Mouse (Mus musculus) brain, embryonic 18.5 days (tissue): ENCODE measurements around the gene Hspe1.
"Not testable (repeated sequence)": the region's sequence is repeated elsewhere in the genome, so short reads cannot be mapped to it uniquely, and the experiment has no call there.

Source experiments
- DNase-seq: peaks from one replicate; pipeline ENCODE4 v3.0.0-alpha.2; 2012; ENCODE audit warnings: low read depth, low spot score

Hspe1 gene

DNA sequence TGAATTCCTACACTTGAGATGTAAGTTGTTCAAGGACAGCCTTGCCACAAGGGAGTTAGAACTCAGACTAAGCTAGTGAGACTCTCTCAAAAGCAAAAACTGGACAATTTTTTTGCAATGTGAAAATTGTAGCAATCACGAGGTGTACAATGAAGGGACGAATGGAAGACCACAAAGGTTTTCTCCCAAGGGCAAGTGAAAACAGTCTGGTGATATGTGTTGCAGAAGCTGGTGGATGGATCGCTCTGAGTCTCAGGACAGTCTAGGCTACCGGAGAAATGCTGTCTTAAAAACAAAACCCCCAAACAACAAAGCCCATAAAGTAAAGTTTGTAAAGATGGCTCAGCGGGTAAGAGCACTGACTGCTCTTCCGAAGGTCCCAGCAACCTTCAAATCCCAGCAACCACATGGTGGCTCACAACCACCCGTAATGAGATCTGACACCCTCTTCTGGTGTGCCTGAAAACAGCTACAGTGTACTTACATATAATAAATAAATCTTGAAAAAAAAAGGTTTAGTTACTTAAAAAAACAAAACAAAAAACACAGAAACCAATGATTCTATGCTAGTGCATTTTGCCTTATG is 2.1 kb upstream of the Hspe1 start:
- DNase-seq = no peak

DNA sequence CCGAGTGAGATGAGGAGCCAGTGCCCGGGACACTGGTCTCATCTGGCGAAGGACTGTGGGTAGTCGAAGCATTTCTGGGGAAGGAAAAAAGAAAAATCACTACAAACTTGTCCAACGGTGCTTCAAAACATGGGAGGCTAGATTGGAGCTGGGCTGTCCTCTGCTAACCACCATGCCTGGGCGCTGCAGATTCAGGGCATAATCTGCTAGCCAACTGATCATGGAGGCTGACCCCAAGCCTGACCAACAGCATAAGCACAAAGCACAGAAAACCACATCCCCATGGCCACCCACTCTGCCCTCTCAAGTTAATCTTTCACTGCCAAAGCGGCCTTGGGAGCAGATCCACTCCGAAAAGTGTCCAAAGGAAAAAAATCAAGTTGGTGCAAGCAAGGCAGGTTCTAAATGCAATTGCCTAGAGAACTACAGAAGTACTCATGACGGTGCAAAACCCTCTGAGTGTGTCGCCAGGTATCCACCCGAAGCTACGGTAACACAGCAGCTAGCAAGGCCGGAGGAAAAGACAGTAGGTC is 998 bp upstream of the Hspe1 start:
- DNase-seq = no peak

DNA sequence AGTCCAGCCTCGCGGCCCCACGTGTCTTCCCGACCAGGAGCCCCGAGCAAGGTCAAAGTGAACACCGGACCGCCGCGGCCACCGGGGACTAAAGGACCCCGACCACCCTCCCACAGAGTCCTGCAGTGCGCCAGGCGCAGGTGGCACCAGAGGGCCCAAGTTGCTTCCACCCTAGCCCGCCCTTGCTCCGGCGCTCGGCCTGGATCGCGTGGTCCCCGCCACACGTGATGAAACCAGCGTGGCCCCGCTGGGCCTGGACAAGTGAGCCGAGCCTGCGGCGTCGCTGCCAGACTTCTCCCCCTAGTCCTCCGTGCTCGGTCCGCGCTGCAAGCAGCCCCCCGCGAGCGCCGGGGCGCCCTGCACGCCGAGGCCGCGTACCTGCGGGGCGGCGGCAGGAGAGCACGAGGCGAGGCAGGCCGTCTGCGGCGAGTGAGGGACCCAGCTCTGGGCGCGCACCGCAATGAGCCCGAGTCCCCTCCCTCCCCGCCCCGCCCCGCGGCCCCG is 479 bp upstream of the Hspe1 start:
- DNase-seq = no peak

DNA sequence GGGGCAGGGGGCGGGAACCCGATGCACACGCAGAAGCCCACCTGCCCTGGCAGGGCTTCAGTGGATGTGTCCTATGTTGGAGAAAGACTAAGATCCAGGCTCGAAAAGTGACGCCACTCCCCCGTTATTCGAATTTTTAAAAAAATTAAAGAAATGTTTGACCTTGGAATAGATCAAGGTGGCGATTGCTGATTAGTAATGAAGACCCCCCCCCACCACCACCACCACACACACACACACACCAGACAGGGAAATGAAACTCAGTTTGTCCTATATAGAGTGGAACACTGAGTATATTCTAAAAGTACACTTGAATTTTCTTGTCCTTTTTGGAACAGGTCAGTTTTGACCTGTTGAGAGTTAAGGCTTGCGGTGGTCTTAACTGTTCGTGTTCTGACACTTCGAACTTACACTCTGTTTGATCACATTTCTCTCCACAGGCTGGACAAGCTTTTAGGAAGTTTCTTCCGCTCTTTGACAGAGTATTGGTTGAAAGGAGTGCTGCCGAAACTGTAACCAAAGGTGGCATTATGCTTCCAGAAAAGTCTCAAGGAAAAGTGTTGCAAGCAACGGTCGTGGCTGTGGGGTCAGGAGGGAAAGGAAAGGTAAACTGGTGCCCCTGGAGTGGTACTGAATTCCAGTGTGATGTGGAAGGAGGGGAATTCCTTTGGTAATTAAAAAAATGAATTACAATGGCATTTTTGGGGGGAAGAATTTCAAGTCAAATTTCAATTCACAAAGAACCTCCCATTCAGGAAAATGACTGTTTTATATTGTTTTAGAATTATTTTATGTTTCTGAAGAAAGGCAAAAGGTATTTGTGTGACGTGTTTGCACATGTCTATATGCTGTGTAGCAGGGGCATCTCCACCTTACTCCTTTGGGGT is 922 bp downstream of the Hspe1 start:
- no peak for DNase-seq

DNA sequence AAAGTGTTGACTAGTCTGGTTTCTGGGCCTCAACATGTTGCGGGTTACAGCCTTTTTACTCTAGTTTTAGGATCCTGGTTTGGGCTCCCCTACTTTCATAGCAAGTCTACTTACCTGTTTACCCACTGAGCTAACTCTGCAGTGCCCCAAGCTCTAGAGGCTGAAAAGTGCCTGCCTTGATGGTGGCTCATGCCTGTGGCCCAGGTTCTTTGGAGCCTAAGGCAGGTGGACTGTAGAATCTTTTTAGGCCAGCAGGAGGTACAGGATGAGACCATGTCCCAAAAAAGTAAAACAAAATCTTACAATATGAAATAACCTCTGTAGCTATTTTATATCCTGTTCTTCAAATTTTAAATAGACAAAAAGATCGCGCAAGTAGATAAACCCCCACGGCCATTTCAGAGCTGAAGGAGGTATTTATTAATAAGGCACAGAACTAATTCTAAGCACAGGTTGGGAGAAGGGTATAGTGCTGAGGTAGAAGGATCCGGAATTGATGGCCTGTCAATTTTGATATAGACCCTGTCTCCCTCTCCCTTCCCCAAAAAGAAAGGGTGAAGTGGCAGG is 1.6 kb downstream of the Hspe1 start:
- no peak for DNase-seq

DNA sequence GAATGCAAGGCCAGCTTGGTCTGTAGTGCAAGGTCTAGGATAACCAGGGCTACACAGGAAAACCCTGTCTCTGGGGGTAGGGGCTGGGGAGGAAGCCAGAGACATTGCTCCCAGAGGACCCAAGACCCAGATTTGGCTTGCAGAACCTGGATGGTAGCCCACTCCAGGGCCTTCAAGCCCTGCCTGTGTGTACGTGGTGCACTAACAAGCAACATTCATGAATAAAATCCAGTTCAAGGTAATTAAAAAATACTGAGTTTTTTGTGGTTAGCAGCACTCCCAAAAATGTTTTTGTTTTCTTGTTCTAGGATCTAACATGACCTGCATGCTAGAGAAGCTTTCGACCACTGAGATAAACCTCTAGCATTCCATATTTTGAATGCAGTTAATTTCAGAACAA is 4.1 kb downstream of the Hspe1 start:
- no peak for DNase-seq

DNA sequence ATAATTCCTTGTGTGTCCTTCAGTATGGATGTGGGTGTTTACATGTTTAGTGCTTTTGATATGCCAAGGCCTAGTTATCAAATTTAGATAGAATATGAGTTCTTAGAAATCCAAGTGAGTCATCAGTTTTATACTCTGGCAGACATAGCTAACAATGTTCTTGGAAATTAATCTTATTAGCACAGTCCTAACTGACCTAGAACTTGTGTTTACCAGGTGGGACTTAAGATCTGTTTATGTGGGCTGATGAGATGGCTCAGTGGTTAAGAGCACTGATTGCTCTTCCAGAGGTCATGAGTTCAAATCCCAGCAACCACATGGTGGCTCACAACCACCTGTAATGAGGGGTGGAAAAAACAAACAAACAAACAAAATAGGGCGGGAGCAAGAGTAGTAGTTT is 4.5 kb downstream of the Hspe1 start:
- DNase-seq = no peak

DNA sequence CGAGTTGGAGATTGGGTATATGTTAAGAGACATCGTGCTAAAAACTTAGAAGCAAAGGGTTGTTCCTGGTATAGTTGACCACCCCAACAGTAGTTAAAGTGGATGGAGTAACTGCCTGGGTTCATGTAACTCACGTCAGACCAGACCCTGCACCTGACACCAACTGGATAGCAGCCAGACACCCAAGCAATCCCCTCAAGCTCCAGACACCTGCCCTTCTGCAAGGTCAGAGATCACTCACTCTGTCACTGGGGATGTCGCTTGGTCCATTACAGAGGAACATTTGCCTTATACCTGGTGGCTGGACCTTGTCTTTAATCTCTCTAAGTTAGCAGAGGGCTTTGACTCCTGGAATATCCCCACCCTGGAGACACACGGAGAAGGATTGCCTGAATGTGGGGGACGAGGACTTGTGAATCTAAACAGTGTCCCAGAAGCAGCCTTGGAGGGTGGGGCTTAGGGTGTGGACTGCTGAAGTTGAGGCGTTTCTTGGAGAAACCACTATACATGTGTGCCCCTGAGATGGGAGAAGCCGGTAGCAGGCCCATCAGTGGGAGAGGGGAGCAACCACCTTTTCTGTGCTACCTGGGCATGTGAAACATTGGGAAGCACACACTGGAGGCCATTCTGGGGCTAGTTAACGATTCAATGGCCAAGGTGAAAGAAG is 19.1 kb downstream of the Hspe1 start:
- no peak for DNase-seq

DNA sequence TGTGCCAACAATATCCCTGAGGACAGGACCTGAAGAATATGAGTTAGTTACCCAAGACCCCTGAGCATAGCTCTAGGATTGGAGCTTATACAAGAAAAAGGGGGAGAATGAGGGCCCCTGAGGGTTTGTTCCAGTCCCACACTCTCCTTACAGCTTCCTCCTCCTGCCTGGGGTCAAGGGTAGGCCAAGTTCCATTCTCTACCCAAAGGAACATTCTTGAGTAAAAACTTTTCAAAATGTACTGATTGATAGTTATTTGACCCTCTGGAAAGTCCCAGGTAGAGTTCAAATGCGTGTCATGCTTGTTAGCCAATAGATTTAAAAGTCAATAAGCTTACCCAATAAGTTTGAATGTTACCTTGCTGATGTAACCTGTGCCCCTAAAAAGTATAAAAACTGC is 19.7 kb downstream of the Hspe1 start:
- no peak for DNase-seq

DNA sequence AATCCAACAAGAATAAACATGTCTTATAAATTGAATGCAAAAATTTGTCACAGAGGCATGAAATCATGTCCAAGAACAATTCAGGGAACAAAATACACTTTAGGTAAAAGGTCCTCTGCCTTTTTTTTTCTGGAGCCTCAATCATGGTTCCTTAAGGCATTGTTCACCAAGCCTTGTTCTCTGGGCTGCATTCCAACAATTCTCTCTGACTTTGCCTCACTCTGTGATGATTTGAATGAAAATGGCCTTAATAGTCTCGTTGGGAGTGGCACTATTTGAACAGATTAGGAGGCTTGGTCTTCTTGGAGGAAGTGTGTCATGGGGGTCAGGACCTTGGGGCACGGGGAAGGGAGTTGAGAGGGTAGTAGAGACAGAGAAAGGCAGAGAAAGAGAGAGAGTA is 20.5 kb downstream of the Hspe1 start:
- DNase-seq = no peak

DNA sequence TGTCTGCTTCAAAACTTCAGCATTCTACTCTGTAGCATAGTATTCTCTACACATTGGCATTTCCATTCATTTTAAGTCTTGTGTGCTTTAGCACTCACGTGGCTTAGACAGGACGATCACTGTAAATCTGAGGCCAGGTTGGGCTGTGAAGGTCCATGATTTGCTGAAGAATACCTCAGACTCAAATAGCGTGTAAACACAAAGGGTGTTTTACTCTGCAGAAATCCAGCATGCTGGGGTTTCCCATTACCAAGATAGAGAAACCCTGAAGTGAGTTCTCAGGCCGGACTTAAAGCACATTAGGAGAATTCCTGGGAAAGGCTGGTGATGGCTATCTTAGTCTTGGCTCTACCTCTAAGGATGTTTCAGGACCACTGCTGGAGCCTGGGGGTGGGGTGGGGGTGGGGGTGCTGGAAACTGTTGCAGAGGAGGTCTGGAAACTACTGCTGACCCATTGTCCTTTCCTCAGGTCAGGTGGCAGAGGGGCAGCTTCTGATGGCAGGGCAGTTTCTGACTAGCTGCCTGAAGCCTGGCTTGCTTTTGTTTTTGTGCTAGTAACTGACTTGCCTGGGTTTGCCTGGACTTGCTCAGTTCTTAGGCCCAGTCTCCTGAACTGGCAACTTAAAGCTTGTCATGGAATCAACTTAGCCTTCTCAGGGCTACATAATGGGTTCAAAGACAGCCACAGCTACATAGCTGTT is 21.3 kb downstream of the Hspe1 start:
- DNase-seq = no peak

DNA sequence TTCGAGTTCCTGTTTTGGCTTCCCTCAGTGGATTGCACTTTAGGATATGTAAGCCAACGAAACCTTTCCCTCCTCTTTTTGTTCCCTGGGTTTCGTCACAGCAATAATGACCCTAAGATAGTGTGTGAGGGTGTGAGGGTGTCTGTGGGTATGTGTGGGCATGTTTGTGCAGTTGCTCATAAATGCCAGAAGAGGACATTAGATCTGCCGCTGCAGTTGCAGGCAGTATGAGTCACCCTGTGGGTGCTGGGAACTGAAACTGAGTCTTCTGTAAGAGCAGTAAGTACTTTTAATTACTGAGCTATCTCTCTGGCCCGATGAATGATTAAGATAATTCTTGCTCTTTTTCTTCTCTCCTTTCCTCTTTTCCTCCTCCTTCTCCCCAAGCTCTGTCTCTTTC is 35.1 kb downstream of the Hspe1 start:
- no peak for DNase-seq

DNA sequence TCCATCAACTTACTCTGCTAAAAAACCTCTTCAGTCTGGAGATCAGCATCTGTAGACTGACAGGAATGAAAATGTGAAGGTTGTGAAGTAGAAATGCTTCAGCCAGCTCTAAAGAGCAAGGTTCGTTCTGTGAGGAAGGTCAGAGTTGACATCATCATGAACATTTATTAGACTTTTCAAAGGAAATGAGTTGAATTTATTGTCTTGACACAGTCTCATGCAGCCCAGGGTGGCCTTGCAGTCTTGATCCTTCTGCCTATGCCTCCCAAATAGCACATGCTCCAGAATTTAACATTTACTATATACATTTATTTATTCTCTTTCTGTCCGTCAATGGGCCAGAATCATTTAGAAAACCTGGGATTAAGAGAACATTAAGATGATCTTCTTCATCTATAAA is 35.6 kb downstream of the Hspe1 start:
- DNase-seq = no peak

DNA sequence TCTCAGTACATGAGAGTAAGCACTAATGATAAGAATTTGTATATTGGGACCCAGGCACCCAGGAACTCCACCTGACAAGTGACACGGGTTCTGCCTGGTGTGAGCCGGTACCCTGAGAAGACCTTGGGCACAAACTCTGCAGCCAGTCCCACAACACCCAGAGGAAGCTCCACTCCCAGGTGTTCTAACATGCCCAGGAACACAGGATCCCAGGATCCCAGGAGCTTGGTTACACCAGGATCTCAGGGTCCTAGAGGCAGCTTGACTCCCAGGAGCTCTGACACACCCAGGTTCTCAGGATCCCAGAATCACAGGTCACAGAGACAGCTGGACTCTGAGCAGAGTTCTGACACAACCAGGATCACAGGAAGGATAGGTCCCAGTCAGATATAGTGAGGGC is 36.2 kb downstream of the Hspe1 start:
- not testable (repeated sequence) for DNase-seq

DNA sequence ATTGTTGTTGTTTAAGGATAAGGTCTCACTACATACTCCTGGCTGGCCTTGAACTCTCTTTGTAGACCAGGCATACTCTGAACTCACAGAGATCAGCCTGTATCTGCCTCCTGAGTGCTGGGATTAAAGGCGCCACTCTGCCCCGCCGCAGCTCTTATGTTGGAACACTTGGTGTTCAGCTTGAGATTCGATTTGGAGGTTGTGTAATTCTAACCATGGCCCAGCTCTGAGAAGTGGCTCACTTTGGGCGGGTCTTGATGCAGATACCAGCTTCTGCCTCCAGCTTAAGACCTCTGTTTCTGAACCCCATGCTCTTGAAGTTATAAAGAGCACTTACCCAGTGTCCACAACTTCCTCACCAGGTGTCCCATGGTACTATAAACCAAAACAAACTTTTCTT is 41.8 kb downstream of the Hspe1 start:
- no peak for DNase-seq

DNA sequence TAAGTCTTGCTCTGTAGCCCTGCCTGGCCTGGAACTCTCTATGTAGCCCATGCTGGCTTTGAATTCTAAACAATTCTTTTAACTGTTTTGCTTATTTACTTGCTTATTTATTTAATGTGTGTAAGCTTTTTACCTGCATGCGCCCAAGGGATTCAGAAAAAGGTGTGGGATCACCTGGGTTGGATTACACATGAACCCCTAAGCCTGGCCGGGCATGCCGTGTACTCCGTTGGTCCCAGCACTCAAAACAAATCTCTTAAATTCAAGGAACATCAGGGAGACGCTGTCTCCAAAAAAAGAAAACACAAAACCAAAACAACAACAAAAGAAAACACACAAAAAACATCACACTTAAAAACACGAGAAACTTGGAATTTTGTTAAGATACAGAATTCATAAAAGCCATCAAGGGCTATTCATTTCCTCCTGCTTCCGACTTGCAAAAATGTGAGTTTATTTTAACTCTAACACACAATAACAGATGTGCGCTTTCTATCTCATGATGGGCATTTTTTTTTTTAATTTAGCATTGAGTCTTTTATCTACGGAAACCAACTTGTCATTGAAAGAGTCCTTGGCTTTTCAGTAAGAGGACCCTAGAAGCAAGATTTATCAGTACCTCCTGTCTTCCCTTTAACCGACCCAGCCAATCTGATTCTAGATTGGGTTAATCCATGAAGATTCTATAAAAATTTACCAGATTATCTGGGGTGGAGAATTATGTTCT is 42.4 kb downstream of the Hspe1 start:
- no peak for DNase-seq

DNA sequence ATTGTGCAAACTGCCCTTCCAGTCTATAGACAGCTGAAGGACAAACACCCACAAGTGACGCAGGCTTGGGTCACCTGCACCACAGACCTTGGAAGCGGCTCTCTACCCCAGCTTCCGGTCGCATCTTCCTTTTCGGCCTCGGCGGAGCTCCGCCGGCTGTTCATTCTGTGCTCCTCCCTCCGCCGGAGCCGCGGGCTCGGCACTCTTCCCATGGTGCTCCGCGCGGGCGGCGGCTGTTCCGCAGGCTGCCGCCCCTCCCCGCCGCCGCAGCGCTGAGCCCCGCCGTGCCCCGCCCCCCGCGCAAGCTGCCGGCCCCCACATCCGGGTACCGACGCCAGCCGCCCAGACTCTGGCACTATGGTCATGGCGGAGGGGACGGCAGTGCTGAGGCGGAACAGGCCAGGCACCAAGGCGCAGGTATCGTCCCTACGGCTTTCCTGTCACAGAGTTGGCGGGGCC is 43.0 kb downstream of the Hspe1 start, which contains the start of gene Mob4:
Mob4 (plus strand) TSS at position 289 of the 459 bp plus-strand sequence.
- DNase-seq = peak; percentile 84

DNA sequence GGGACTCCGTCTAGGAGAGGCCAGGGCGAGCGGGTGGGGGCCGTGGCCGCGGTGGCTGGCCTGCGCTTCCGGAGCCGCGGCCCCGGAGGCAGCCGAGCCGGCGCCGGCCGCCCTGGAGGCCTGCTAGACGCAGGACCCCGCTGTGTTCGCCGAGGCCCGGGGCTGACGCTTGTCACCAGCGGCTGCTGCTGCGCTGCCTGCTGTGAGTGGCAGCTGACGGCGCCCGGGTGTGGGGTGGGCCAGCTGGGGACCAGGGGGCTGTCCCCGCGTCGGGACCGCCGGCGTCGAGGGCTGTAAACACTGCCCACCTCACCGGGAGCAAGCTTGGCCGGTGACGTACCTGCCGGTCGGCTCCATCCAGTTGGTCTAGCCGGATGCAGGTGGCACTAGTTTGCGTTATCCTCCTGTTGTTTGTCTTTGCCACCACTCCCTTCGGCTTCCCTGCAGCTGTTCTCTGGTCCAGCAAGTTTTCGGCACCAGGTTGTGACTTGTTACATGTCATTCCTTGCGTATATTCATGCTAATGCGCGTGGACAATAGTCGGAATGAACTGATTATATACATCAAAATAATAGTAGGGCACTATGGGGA is 43.6 kb downstream of the Hspe1 start:
- no peak for DNase-seq

DNA sequence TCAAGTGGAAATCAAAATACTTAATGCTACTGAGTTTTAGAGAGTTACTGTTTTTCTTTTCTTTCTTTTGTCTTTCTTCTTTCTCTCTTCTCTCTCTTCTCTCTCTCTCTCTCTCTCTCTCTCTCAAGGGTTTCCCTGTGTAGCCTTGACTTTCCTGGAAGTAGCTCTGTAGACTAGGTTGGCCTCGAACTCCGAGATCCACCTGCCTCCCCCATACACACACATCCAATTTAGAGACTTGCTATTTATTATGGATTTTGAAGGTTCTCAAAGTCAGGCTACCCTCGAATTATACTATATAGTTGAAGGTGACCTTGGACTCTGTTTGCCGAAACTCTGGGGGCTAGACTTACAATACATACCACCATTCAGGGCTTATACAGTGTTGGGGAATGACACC is 44.4 kb downstream of the Hspe1 start:
- no peak for DNase-seq

DNA sequence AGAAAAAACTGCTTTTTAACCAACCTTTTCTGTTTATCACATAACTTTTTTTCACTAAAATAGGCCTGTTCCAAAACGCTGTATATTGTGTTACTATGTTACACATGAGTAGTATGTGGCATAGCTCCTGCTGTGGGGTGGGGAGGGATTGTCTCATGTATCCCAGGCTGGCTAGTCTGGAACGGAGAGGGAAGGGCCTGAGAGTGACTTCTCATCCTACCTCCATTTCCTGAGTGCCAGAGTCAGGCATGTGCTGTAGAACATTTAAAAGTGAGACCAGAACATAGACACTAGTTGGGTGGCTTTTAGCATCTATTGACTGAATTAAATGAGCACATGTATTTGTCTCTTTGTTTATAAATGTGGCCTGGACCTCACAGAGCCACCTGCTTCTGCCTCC is 45.2 kb downstream of the Hspe1 start:
- DNase-seq = no peak
